Mouse (Mus musculus): ENCODE results near the gene Tmem138. TPM values are rescaled to one million over a fixed set of nuclear protein-coding genes. Genes with fewer than 3 reads are reported as not detected.

The Tmem138 gene
- polyA plus RNA-seq, 1 experiment from 2014 or later: 28.4 TPM

DNA sequence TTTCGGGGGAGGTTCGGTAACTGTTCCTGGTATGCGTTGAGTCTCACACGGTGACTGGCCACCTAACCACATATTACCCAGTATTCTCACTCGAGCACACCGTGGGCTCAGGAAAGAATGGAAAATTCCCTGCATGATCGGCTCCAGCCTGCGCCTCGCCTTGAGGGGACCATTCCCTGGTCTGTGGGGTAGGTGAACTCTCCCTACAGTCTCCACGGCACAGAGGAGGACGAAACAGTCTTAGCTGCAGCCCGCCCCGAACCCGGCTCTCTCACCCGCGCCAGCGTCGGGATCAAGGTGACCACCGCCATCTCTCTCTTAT is 52.4 kb downstream of the Tmem138 start:
- Histone ChIP-seq H3K27ac (peak overlapping the region; percentile 97), H3K4me3 (replicated peaks) (peak overlapping the region; percentile 86), H3K4me2 (peak overlapping the region; percentile 64), H3K27me3 (replicated peaks) (no peaks in the 10 kb centered on the region), H3K9ac (peak overlapping the region; percentile 52), H3K9me3 (no peaks in the 10 kb centered on the region), H3K4me1 (peaks cover 18% of the 10 kb centered on the region), H3K36me3 (peaks cover 6% of the 10 kb centered on the region; the same call in 1 of the 2 replicates)
- under 1% methylated on average over 19 of the region's 19 CpGs for WGBS
- ATAC-seq (ENCODE audit: insufficient read depth, low FRiP score, low read depth): no peak

- Histone ChIP-seq H3K9me3 (no peaks in the 10 kb centered on the region), H3K4me3 (replicated peaks) (no peak overlapping the region), H3K9ac (no peak overlapping the region), H3K27me3 (replicated peaks) (no peaks in the 10 kb centered on the region), H3K36me3 (peaks cover 6% of the 10 kb centered on the region; the same call in 1 of the 2 replicates), H3K4me1 (peaks cover 18% of the 10 kb centered on the region), H3K4me2 (peak overlapping the region; percentile 64; the same call in 1 of the 2 replicates), H3K27ac (no peak overlapping the region)
- no peak for ATAC-seq (ENCODE audit: insufficient read depth, low FRiP score, low read depth)
- WGBS: 70% methylated on average over 5 of the region's 5 CpGs
Measured at GRCm38 (mm10) chr19:10523483-10524080, 53.6 kb downstream of the Tmem138 start.

DNA sequence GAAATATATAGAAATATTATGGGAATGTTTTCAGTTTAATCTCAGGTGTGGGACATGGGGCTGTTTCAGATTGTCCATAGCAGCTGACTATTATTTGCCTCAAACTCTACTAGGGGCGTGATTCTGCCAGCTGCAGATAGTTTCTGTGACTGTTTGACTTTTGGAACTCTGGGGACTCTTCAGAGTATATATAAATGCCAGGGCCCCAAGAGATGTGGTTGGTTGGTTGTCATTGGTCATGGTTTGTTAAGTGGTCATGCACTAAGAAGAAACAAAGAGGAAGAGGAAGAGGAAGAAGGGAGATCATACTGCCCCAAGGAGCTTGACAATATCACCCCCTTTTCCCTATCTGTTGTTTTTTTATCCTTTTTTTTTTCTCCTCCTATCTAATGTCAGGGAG is 55.2 kb downstream of the Tmem138 start:
- no peak overlapping the region for H3K4me2 ChIP-seq
- H3K9me3 ChIP-seq: no peaks in the 10 kb centered on the region
- H3K9ac ChIP-seq: no peak overlapping the region
- H3K36me3 ChIP-seq: peaks cover 3% of the 10 kb centered on the region
- no peak overlapping the region for H3K27ac ChIP-seq
- peaks cover 14% of the 10 kb centered on the region for H3K4me1 ChIP-seq
- no peaks in the 10 kb centered on the region for H3K27me3 ChIP-seq (replicated peaks)
- no peak overlapping the region for H3K4me3 ChIP-seq (replicated peaks)
- WGBS: 73% methylated on average over 1 of the region's 1 CpGs
- ATAC-seq (ENCODE audit: insufficient read depth, low FRiP score, low read depth): no peak

Other genes starting within 250 kb of the Tmem138 start
- 2.6 and 3.3 TPM in 2 replicates for gene Syt7, start 188.3 kb downstream of the Tmem138 start, polyA plus RNA-seq (2015; fragmentation: Nextera tagmentation; extraction: Ambion mirVana)
- 0.57 and 0.91 TPM in 2 replicates for gene Lrrc10b, start 119.9 kb downstream of the Tmem138 start, polyA plus RNA-seq (2015; fragmentation: Nextera tagmentation; extraction: Ambion mirVana)
- gene Ppp1r32, start 94.4 kb downstream of the Tmem138 start, polyA plus RNA-seq (2015; fragmentation: Nextera tagmentation; extraction: Ambion mirVana): 0.19 and 0.22 TPM in 2 replicates
- gene Cpsf7, start 52.1 kb downstream of the Tmem138 start, polyA plus RNA-seq (2015; fragmentation: Nextera tagmentation; extraction: Ambion mirVana): 30.8 and 37.7 TPM in 2 replicates
- gene Sdhaf2, start 51.2 kb downstream of the Tmem138 start, polyA plus RNA-seq (2015; fragmentation: Nextera tagmentation; extraction: Ambion mirVana): 52.4 and 55.3 TPM in 2 replicates
- gene Tmem216, start 21.1 kb downstream of the Tmem138 start, polyA plus RNA-seq (2015; fragmentation: Nextera tagmentation; extraction: Ambion mirVana): 36.0 and 36.6 TPM in 2 replicates
- 18.9 and 19.6 TPM in 2 replicates for gene Cyb561a3, start 190 bp downstream of the Tmem138 start, polyA plus RNA-seq (2015; fragmentation: Nextera tagmentation; extraction: Ambion mirVana)
- gene Ddb1, start 28.0 kb upstream of the Tmem138 start, polyA plus RNA-seq (2015; fragmentation: Nextera tagmentation; extraction: Ambion mirVana): 301 and 305 TPM in 2 replicates
- 20.3 and 21.8 TPM in 2 replicates for gene Tkfc, start 28.3 kb upstream of the Tmem138 start, polyA plus RNA-seq (2015; fragmentation: Nextera tagmentation; extraction: Ambion mirVana)
- gene Vwce, start 56.9 kb upstream of the Tmem138 start, polyA plus RNA-seq (2015; fragmentation: Nextera tagmentation; extraction: Ambion mirVana): 2.3 and 3.2 TPM in 2 replicates
- gene Pga5, start 100.7 kb upstream of the Tmem138 start, polyA plus RNA-seq (2015; fragmentation: Nextera tagmentation; extraction: Ambion mirVana): 28.0 and 59.2 TPM in 2 replicates
- 34.0 and 40.2 TPM in 2 replicates for gene Vps37c, start 111.4 kb upstream of the Tmem138 start, polyA plus RNA-seq (2015; fragmentation: Nextera tagmentation; extraction: Ambion mirVana)
- 0.85 and 1.9 TPM in 2 replicates for gene Cd5, start 161.6 kb upstream of the Tmem138 start, polyA plus RNA-seq (2015; fragmentation: Nextera tagmentation; extraction: Ambion mirVana)